Mouse (Mus musculus) liver, postnatal 0 days (tissue): ENCODE results near the gene Rasl10b.
A peak's percentile ranks its signal among the peaks of the same experiment; 100 is the strongest.

Experiments used
- CTCF ChIP-seq: sonication (generic); IDR thresholded peaks from 2 replicates; pipeline ENCODE4 v1.5.1; 2016; ENCODE audit warnings: antibody characterized with exemption, low read depth
- EP300 ChIP-seq: IDR thresholded peaks from 2 replicates; pipeline ENCODE4 v1.6.1; 2016; ENCODE audit warnings: antibody characterized with exemption, low read depth, mild to moderate bottlenecking

- TF ChIP-seq CTCF, result peak; percentile 99
- TF ChIP-seq EP300, result no peak
Observed at GRCm38 (mm10) chr11:83440081-83441064, 31.4 kb downstream of the Rasl10b start.
